Mouse (Mus musculus) liver, postnatal 0 days (tissue): ENCODE measurements around the gene Rasgrp3.

Experiments used
- CTCF ChIP-seq: sonication (generic); IDR thresholded peaks from 2 replicates; pipeline ENCODE4 v1.5.1; 2016; ENCODE audit warnings: antibody characterized with exemption, low read depth
- EP300 ChIP-seq: IDR thresholded peaks from 2 replicates; pipeline ENCODE4 v1.6.1; 2016; ENCODE audit warnings: antibody characterized with exemption, low read depth, mild to moderate bottlenecking

- TF ChIP-seq CTCF (no peak), EP300 (no peak)
These were observed 18.8 kb upstream of the Rasgrp3 start for GRCm38 (mm10) chr17:75416861-75417260.
